Mouse (Mus musculus): ENCODE measurements around the gene Ccdc149. TPM values are rescaled to one million over a fixed set of nuclear protein-coding genes. Genes with fewer than 3 reads are reported as not detected.

The Ccdc149 gene
- total and polyA plus RNA-seq, 3 experiments, result not detected

DNA sequence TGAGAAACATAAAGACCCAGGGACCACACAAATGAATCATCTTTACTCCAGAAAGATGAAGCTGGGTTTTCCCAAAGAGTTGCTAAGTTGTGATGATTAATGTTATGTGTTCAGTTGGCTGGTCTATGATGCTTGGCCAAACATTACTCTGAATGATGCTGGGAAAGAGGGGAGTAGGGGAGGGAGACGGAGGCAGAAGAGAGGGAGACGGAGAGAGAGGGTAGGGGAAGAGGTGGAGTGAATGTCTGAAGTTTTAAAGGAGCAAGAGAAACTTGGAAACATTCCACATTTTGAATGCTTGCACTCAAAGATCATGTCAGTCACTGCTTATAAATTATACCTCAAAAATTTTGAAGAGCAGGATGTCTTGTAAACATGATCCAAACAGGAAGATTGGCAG, 124.4 kb downstream of the Ccdc149 start:
- ATAC-seq (ENCODE audit: extremely low read depth, insufficient number of reproducible peaks, low FRiP score, poor library complexity, severe bottlenecking) (no peak), DNase-seq (ENCODE audit: low spot score) (no peak)
- no peaks in the 10 kb centered on the region for H3K27me3 ChIP-seq (ENCODE audit: insufficient read depth, low read length)
- H3K36me3 ChIP-seq (replicated peaks), result no peaks in the 10 kb centered on the region
- no peak for TF ChIP-seq POLR2AphosphoS5 (IDR thresholded peaks at IDR 0.05; ENCODE audit: insufficient replicate concordance, low read depth, low read length)
- no peak for TF ChIP-seq CTCF (IDR thresholded peaks at IDR 0.05; ENCODE audit: low read depth, low read length)
- no peak for TF ChIP-seq GATA2 (IDR thresholded peaks at IDR 0.05; ENCODE audit: borderline replicate concordance, low read depth, low read length)
- TF ChIP-seq TAL1 (conservative IDR thresholded peaks at IDR 0.05; ENCODE audit: low read depth, low read length), result no peak
- TF ChIP-seq GATA1 (IDR thresholded peaks at IDR 0.05; ENCODE audit: borderline replicate concordance, low read length), result no peak
- H3K4me1 ChIP-seq (ENCODE audit: insufficient read depth, low read depth, low read length), result no peaks in the 10 kb centered on the region
- no peak overlapping the region for H3K4me3 ChIP-seq (ENCODE audit: low read depth, low read length)
- peaks cover 5% of the 10 kb centered on the region for H3K9me3 ChIP-seq (replicated peaks)

DNA sequence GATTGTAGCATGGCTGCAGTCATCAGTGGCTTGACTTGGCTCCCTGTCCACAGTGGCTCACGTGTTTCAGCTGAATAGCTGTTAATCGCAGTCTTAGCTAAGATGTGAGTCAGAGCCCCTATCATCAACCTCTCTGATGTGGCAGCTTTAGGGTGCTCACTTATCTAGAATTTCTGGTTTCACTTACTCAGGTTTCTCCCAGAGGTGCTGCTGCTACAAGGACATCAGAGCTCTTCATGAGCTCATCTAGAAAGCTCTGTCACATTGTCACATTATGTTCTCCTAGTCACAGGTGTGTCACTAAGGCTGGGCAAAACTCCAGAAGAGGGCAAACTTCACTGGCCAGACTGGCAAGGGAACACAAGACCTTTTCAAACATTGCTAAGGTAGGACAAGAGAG, 132.2 kb downstream of the Ccdc149 start:
- Histone ChIP-seq H3K4me1 (ENCODE audit: insufficient read depth, low read depth, low read length) (no peaks in the 10 kb centered on the region), H3K9me3 (replicated peaks) (peaks cover 11% of the 10 kb centered on the region), H3K4me3 (ENCODE audit: low read depth, low read length) (no peak overlapping the region), H3K27me3 (ENCODE audit: insufficient read depth, low read length) (no peaks in the 10 kb centered on the region), H3K36me3 (replicated peaks) (no peaks in the 10 kb centered on the region)
- no peak for ATAC-seq (ENCODE audit: extremely low read depth, insufficient number of reproducible peaks, low FRiP score, poor library complexity, severe bottlenecking)
- TF ChIP-seq GATA1 (IDR thresholded peaks at IDR 0.05; ENCODE audit: borderline replicate concordance, low read length), result no peak
- no peak for TF ChIP-seq POLR2AphosphoS5 (IDR thresholded peaks at IDR 0.05; ENCODE audit: insufficient replicate concordance, low read depth, low read length)
- TF ChIP-seq CTCF (IDR thresholded peaks at IDR 0.05; ENCODE audit: low read depth, low read length), result no peak
- no peak for TF ChIP-seq TAL1 (conservative IDR thresholded peaks at IDR 0.05; ENCODE audit: low read depth, low read length)
- TF ChIP-seq GATA2 (IDR thresholded peaks at IDR 0.05; ENCODE audit: borderline replicate concordance, low read depth, low read length), result no peak
- DNase-seq (ENCODE audit: low spot score), result no peak

DNA sequence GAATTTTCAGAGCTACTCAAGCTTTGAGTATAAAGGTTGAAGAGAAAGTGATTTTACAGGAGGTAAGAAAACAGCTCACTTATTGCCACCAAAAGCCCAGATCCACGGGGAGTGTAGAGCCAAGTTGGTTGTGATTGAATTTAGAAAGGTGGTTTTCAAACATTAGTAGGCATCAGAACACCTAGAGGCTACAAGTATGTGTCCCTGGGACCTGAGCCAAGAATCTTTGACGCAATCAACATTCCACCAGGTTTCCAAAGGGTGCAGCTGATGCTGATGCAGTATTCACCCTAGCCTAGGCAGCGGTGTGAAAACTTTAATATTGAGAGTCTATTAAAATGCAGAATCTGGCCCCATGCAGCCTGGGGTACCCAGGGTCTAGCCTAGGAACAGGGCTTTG, 135.7 kb downstream of the Ccdc149 start:
- DNase-seq (ENCODE audit: low spot score), result no peak
- Histone ChIP-seq H3K4me1 (ENCODE audit: insufficient read depth, low read depth, low read length) (no peaks in the 10 kb centered on the region), H3K27me3 (ENCODE audit: insufficient read depth, low read length) (no peaks in the 10 kb centered on the region), H3K36me3 (replicated peaks) (no peaks in the 10 kb centered on the region), H3K9me3 (replicated peaks) (peaks cover 2% of the 10 kb centered on the region), H3K4me3 (ENCODE audit: low read depth, low read length) (no peak overlapping the region)
- no peak for ATAC-seq (ENCODE audit: extremely low read depth, insufficient number of reproducible peaks, low FRiP score, poor library complexity, severe bottlenecking)
- no peak for TF ChIP-seq POLR2AphosphoS5 (IDR thresholded peaks at IDR 0.05; ENCODE audit: insufficient replicate concordance, low read depth, low read length)
- TF ChIP-seq TAL1 (conservative IDR thresholded peaks at IDR 0.05; ENCODE audit: low read depth, low read length), result no peak
- TF ChIP-seq GATA1 (IDR thresholded peaks at IDR 0.05; ENCODE audit: borderline replicate concordance, low read length), result no peak
- no peak for TF ChIP-seq CTCF (IDR thresholded peaks at IDR 0.05; ENCODE audit: low read depth, low read length)
- no peak for TF ChIP-seq GATA2 (IDR thresholded peaks at IDR 0.05; ENCODE audit: borderline replicate concordance, low read depth, low read length)

DNA sequence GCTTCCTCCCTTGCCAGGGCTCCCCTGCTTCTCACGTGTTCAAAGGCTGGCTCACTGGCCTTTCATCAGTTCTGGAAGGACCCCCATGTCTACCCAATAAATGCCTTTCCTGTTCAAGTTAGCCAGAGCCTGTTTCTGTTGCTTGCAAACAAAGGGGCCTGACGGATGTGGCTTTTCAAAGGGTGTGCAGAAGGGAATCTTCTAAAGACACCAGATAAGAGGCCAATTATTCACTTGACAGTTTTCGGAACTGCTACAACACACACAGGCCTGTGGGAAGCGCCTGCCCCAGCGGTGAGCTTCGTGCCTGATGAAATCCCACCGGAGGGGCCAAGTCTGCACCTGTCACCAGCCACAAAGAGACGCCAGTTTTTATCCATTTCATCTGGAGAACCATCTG, 139.2 kb downstream of the Ccdc149 start:
- no peak for ATAC-seq (ENCODE audit: extremely low read depth, insufficient number of reproducible peaks, low FRiP score, poor library complexity, severe bottlenecking)
- Histone ChIP-seq H3K9me3 (replicated peaks) (peaks cover 3% of the 10 kb centered on the region; the same call in 1 of the 2 replicates), H3K27me3 (ENCODE audit: insufficient read depth, low read length) (no peaks in the 10 kb centered on the region), H3K36me3 (replicated peaks) (no peaks in the 10 kb centered on the region), H3K4me1 (ENCODE audit: insufficient read depth, low read depth, low read length) (no peaks in the 10 kb centered on the region), H3K4me3 (ENCODE audit: low read depth, low read length) (no peak overlapping the region)
- no peak for TF ChIP-seq GATA2 (IDR thresholded peaks at IDR 0.05; ENCODE audit: borderline replicate concordance, low read depth, low read length)
- no peak for TF ChIP-seq GATA1 (IDR thresholded peaks at IDR 0.05; ENCODE audit: borderline replicate concordance, low read length)
- TF ChIP-seq POLR2AphosphoS5 (IDR thresholded peaks at IDR 0.05; ENCODE audit: insufficient replicate concordance, low read depth, low read length), result no peak
- no peak for TF ChIP-seq CTCF (IDR thresholded peaks at IDR 0.05; ENCODE audit: low read depth, low read length)
- TF ChIP-seq TAL1 (conservative IDR thresholded peaks at IDR 0.05; ENCODE audit: low read depth, low read length), result no peak
- no peak for DNase-seq (ENCODE audit: low spot score)

Other genes with a start within 250 kb of the Ccdc149 start
- not detected in 2 replicates for gene Sod3, start 107.7 kb downstream of the Ccdc149 start, total RNA-seq (2014; fragmentation: Nextera tagmentation)
- 0.05 and 0.06 TPM in 2 replicates for gene Sod3, start 107.7 kb downstream of the Ccdc149 start, total RNA-seq (2017)
- not detected in 2 replicates for gene Sod3, start 107.7 kb downstream of the Ccdc149 start, polyA plus RNA-seq (2012)
- gene Lgi2, start 94.9 kb upstream of the Ccdc149 start, total RNA-seq (2014; fragmentation: Nextera tagmentation), result not detected in 2 replicates
- under 0.01 TPM in 1 of 2 replicates, not detected in the other for gene Lgi2, start 94.9 kb upstream of the Ccdc149 start, total RNA-seq (2017)
- gene Lgi2, start 94.9 kb upstream of the Ccdc149 start, polyA plus RNA-seq (2012), result not detected in 2 replicates
- gene Sepsecs, start 198.2 kb upstream of the Ccdc149 start, total RNA-seq (2014; fragmentation: Nextera tagmentation), result 34.5 and 39.6 TPM in 2 replicates
- 37.8 and 43.3 TPM in 2 replicates for gene Sepsecs, start 198.2 kb upstream of the Ccdc149 start, total RNA-seq (2017)
- 1.5 and 1.9 TPM in 2 replicates for gene Sepsecs, start 198.2 kb upstream of the Ccdc149 start, polyA plus RNA-seq (2012)

All from G1E (cell line).